Mouse (Mus musculus) erythroblast, embryonic 14.5 days (primary cell): ENCODE measurements around the gene Pld5.
"Not testable (repeated sequence)": the region's sequence is repeated elsewhere in the genome, so short reads cannot be mapped to it uniquely, and the experiment has no call there.

Experiments used
- GATA1 ChIP-seq: IDR thresholded peaks from 2 replicates; pipeline ENCODE4 v1.6.1; 2012; ENCODE audit warnings: low read length, inconsistent platforms, mixed read lengths
- TAL1 ChIP-seq: IDR thresholded peaks from 3 replicates; pipeline ENCODE4 v1.6.1; 2012; ENCODE audit warnings: low read length, inconsistent platforms, mixed read lengths

DNA sequence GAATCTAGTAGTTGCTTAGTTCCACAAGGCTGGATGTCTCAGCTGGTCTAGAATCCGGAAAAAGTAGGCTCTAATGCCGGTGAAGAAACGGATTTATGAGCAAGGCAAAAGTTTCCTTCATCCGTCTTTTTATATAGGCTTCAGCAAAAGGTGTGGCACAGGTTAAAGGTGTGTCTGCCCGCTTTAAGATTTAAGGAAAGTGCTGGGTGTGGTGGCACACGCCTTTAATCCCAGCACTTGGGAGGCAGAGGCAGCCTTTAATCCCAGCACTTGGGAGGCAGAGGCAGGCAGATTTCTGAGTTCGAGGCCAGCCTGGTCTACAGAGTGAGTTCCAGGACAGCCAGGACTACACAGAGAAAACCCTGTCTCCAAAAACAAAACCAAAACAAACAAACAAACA is 296.1 kb downstream of the Pld5 start, which contains the start of gene Rbm8a2:
- not testable (repeated sequence) for TF ChIP-seq TAL1, GATA1
